Mouse (Mus musculus) G1E (cell line): ENCODE results near the gene Arl14.

Experiments used
- CTCF ChIP-seq: IDR thresholded peaks from 2 replicates; pipeline ENCODE4 v1.5.1; 2012; ENCODE audit warnings: low read depth, low read length, inconsistent platforms, mixed read lengths
- GATA1 ChIP-seq: IDR thresholded peaks from 2 replicates; pipeline ENCODE4 v1.6.1; 2012; ENCODE audit warnings: borderline replicate concordance, low read length, inconsistent platforms, mixed read lengths
- POLR2AphosphoS5 ChIP-seq: IDR thresholded peaks from 2 replicates; pipeline ENCODE4 v1.6.1; 2012; ENCODE audit warnings: low read depth, low read length, inconsistent platforms; ENCODE audit not compliant: insufficient replicate concordance
- TAL1 ChIP-seq: conservative IDR thresholded peaks from 2 replicates; pipeline ENCODE4 v1.6.1; 2012; ENCODE audit warnings: low read depth, low read length, inconsistent platforms, mixed read lengths

- TF ChIP-seq CTCF, result no peak
- no peak for TF ChIP-seq TAL1
- no peak for TF ChIP-seq POLR2AphosphoS5
- no peak for TF ChIP-seq GATA1
Observed at GRCm38 (mm10) chr3:69201206-69201605, 21.0 kb upstream of the Arl14 start.
